Mouse (Mus musculus): ENCODE measurements at regions not wholly inside any gene's neighbourhood (a gene's known extent, or its start where the extent isn't known, plus 50 kb on each side); places are given as distances from the start of the nearest gene placed in this dataset.
"Not testable (repeated sequence)": the region's sequence is repeated elsewhere in the genome, so short reads cannot be mapped to it uniquely, and the experiment has no call there.

GRCm38 (mm10) chr1:95397188-95397587 is 83.8 kb downstream of the Fam174a start:
- H3K4me1 ChIP-seq (ENCODE audit: control insufficient read depth, insufficient read depth, low read length) = no peaks in the 10 kb centered on the region
- H3K36me3 ChIP-seq (ENCODE audit: control insufficient read depth, insufficient read depth, low read length) = no peaks in the 10 kb centered on the region
- H3K4me2 ChIP-seq (replicated peaks; ENCODE audit: low read depth, low read length) = no peak overlapping the region
- H3K9me3 ChIP-seq (ENCODE audit: control insufficient read depth, low read length) = no peaks in the 10 kb centered on the region
- H3K4me3 ChIP-seq (ENCODE audit: low read length) = no peak overlapping the region
- no peak overlapping the region for H3K27ac ChIP-seq (ENCODE audit: low read depth, low read length)
- ATAC-seq (ENCODE audit: low FRiP score, low TSS enrichment) = no peak
- H3K27me3 ChIP-seq (ENCODE audit: control insufficient read depth, insufficient read depth, low read length) = no peaks in the 10 kb centered on the region
- H3K9ac ChIP-seq (ENCODE audit: low read depth, low read length) = no peak overlapping the region
- 56% methylated on average over 4 of the region's 4 CpGs for WGBS

- H3K4me2 ChIP-seq (replicated peaks; ENCODE audit: low read depth, low read length) = no peak overlapping the region
- H3K4me1 ChIP-seq (ENCODE audit: control insufficient read depth, insufficient read depth, low read length) = no peaks in the 10 kb centered on the region
- ATAC-seq (ENCODE audit: low FRiP score, low TSS enrichment) = no peak
- H3K4me3 ChIP-seq (ENCODE audit: low read length) = no peak overlapping the region
- WGBS = 88% methylated on average over 7 of the region's 7 CpGs
- H3K27ac ChIP-seq (ENCODE audit: low read depth, low read length) = no peak overlapping the region
- no peak overlapping the region for H3K9ac ChIP-seq (ENCODE audit: low read depth, low read length)
- H3K9me3 ChIP-seq (ENCODE audit: control insufficient read depth, low read length) = no peaks in the 10 kb centered on the region
- H3K36me3 ChIP-seq (ENCODE audit: control insufficient read depth, insufficient read depth, low read length) = no peaks in the 10 kb centered on the region
- no peaks in the 10 kb centered on the region for H3K27me3 ChIP-seq (ENCODE audit: control insufficient read depth, insufficient read depth, low read length)
These were observed 86.3 kb downstream of the Fam174a start for GRCm38 (mm10) chr1:95399764-95400163.

GRCm38 (mm10) chr1:95422253-95422652 is 108.8 kb downstream of the Fam174a start:
- Histone ChIP-seq H3K4me1 (ENCODE audit: control insufficient read depth, insufficient read depth, low read length) (no peaks in the 10 kb centered on the region), H3K9ac (ENCODE audit: low read depth, low read length) (no peak overlapping the region), H3K4me3 (ENCODE audit: low read length) (no peak overlapping the region), H3K27ac (ENCODE audit: low read depth, low read length) (no peak overlapping the region), H3K4me2 (replicated peaks; ENCODE audit: low read depth, low read length) (no peak overlapping the region), H3K9me3 (ENCODE audit: control insufficient read depth, low read length) (no peaks in the 10 kb centered on the region), H3K27me3 (ENCODE audit: control insufficient read depth, insufficient read depth, low read length) (no peaks in the 10 kb centered on the region), H3K36me3 (ENCODE audit: control insufficient read depth, insufficient read depth, low read length) (no peaks in the 10 kb centered on the region)
- ATAC-seq (ENCODE audit: low FRiP score, low TSS enrichment) = no peak
- WGBS = 79% methylated on average over 1 of the region's 1 CpGs

- no peaks in the 10 kb centered on the region for H3K9me3 ChIP-seq (ENCODE audit: control insufficient read depth, low read length)
- H3K9ac ChIP-seq (ENCODE audit: low read depth, low read length) = no peak overlapping the region
- H3K27me3 ChIP-seq (ENCODE audit: control insufficient read depth, insufficient read depth, low read length) = no peaks in the 10 kb centered on the region
- H3K36me3 ChIP-seq (ENCODE audit: control insufficient read depth, insufficient read depth, low read length) = no peaks in the 10 kb centered on the region
- H3K27ac ChIP-seq (ENCODE audit: low read depth, low read length) = no peak overlapping the region
- no peak overlapping the region for H3K4me2 ChIP-seq (replicated peaks; ENCODE audit: low read depth, low read length)
- no peak overlapping the region for H3K4me3 ChIP-seq (ENCODE audit: low read length)
- no peaks in the 10 kb centered on the region for H3K4me1 ChIP-seq (ENCODE audit: control insufficient read depth, insufficient read depth, low read length)
- ATAC-seq (ENCODE audit: low FRiP score, low TSS enrichment) = no peak
These were observed 112.0 kb downstream of the Fam174a start for GRCm38 (mm10) chr1:95425420-95425819.

GRCm38 (mm10) chr1:95437155-95437554 is 123.7 kb downstream of the Fam174a start:
- Histone ChIP-seq H3K4me1 (ENCODE audit: control insufficient read depth, insufficient read depth, low read length) (no peaks in the 10 kb centered on the region), H3K9ac (ENCODE audit: low read depth, low read length) (no peak overlapping the region), H3K9me3 (ENCODE audit: control insufficient read depth, low read length) (no peaks in the 10 kb centered on the region), H3K4me3 (ENCODE audit: low read length) (no peak overlapping the region), H3K4me2 (replicated peaks; ENCODE audit: low read depth, low read length) (no peak overlapping the region), H3K27ac (ENCODE audit: low read depth, low read length) (no peak overlapping the region), H3K36me3 (ENCODE audit: control insufficient read depth, insufficient read depth, low read length) (no peaks in the 10 kb centered on the region), H3K27me3 (ENCODE audit: control insufficient read depth, insufficient read depth, low read length) (no peaks in the 10 kb centered on the region)
- ATAC-seq (ENCODE audit: low FRiP score, low TSS enrichment) = no peak

GRCm38 (mm10) chr1:95445541-95445940 is 132.1 kb downstream of the Fam174a start:
- H3K4me3 ChIP-seq (ENCODE audit: low read length) = no peak overlapping the region
- H3K27me3 ChIP-seq (ENCODE audit: control insufficient read depth, insufficient read depth, low read length) = no peaks in the 10 kb centered on the region
- H3K4me1 ChIP-seq (ENCODE audit: control insufficient read depth, insufficient read depth, low read length) = no peaks in the 10 kb centered on the region
- H3K27ac ChIP-seq (ENCODE audit: low read depth, low read length) = no peak overlapping the region
- ATAC-seq (ENCODE audit: low FRiP score, low TSS enrichment) = no peak
- no peak overlapping the region for H3K9ac ChIP-seq (ENCODE audit: low read depth, low read length)
- H3K4me2 ChIP-seq (replicated peaks; ENCODE audit: low read depth, low read length) = no peak overlapping the region
- H3K36me3 ChIP-seq (ENCODE audit: control insufficient read depth, insufficient read depth, low read length) = no peaks in the 10 kb centered on the region
- WGBS = 71% methylated on average over 3 of the region's 3 CpGs
- H3K9me3 ChIP-seq (ENCODE audit: control insufficient read depth, low read length) = no peaks in the 10 kb centered on the region

GRCm38 (mm10) chr1:95448962-95449558 is 135.6 kb downstream of the Fam174a start:
- H3K4me2 ChIP-seq (replicated peaks; ENCODE audit: low read depth, low read length) = no peak overlapping the region
- WGBS = 63% methylated on average over 7 of the region's 7 CpGs
- ATAC-seq (ENCODE audit: low FRiP score, low TSS enrichment) = no peak

GRCm38 (mm10) chr1:95450920-95451332 is 137.5 kb downstream of the Fam174a start:
- H3K27me3 ChIP-seq (ENCODE audit: control insufficient read depth, insufficient read depth, low read length) = no peaks in the 10 kb centered on the region
- WGBS = 63% methylated on average over 4 of the region's 4 CpGs
- H3K9me3 ChIP-seq (ENCODE audit: control insufficient read depth, low read length) = no peaks in the 10 kb centered on the region

More at GRCm38 (mm10) chr1:95448962-95449558, 135.6 kb downstream of the Fam174a start:
- Histone ChIP-seq H3K36me3 (ENCODE audit: control insufficient read depth, insufficient read depth, low read length) (no peaks in the 10 kb centered on the region), H3K4me1 (ENCODE audit: control insufficient read depth, insufficient read depth, low read length) (no peaks in the 10 kb centered on the region), H3K9ac (ENCODE audit: low read depth, low read length) (no peak overlapping the region), H3K9me3 (ENCODE audit: control insufficient read depth, low read length) (no peaks in the 10 kb centered on the region), H3K27me3 (ENCODE audit: control insufficient read depth, insufficient read depth, low read length) (no peaks in the 10 kb centered on the region), H3K27ac (ENCODE audit: low read depth, low read length) (no peak overlapping the region), H3K4me3 (ENCODE audit: low read length) (no peak overlapping the region)

GRCm38 (mm10) chr1:95451755-95452154 is 138.3 kb downstream of the Fam174a start:
- WGBS = 81% methylated on average over 6 of the region's 6 CpGs
- not testable (repeated sequence) for H3K36me3 ChIP-seq (ENCODE audit: control insufficient read depth, insufficient read depth, low read length); H3K27ac ChIP-seq (ENCODE audit: low read depth, low read length); H3K9me3 ChIP-seq (ENCODE audit: control insufficient read depth, low read length); H3K4me3 ChIP-seq (ENCODE audit: low read length); H3K4me2 ChIP-seq (replicated peaks; ENCODE audit: low read depth, low read length); H3K9ac ChIP-seq (ENCODE audit: low read depth, low read length); H3K4me1 ChIP-seq (ENCODE audit: control insufficient read depth, insufficient read depth, low read length); H3K27me3 ChIP-seq (ENCODE audit: control insufficient read depth, insufficient read depth, low read length)
- ATAC-seq (ENCODE audit: low FRiP score, low TSS enrichment) = peak; percentile 95

More at GRCm38 (mm10) chr1:95450920-95451332, 137.5 kb downstream of the Fam174a start:
- H3K4me1 ChIP-seq (ENCODE audit: control insufficient read depth, insufficient read depth, low read length) = no peaks in the 10 kb centered on the region
- H3K4me2 ChIP-seq (replicated peaks; ENCODE audit: low read depth, low read length) = no peak overlapping the region
- H3K27ac ChIP-seq (ENCODE audit: low read depth, low read length) = no peak overlapping the region
- ATAC-seq (ENCODE audit: low FRiP score, low TSS enrichment) = no peak
- H3K4me3 ChIP-seq (ENCODE audit: low read length) = no peak overlapping the region
- no peaks in the 10 kb centered on the region for H3K36me3 ChIP-seq (ENCODE audit: control insufficient read depth, insufficient read depth, low read length)
- no peak overlapping the region for H3K9ac ChIP-seq (ENCODE audit: low read depth, low read length)

Measured in kidney, embryonic 14.5 days (tissue).